Mouse (Mus musculus) Muller cell, postnatal 12 days (primary cell): ENCODE data around the gene Ppfia4.

ENCODE experiments used
- DNase-seq: peaks from one replicate; pipeline ENCODE4 v3.0.0-alpha.2; 2015; ENCODE audit errors: inconsistent ontology term

The Ppfia4 gene

DNA sequence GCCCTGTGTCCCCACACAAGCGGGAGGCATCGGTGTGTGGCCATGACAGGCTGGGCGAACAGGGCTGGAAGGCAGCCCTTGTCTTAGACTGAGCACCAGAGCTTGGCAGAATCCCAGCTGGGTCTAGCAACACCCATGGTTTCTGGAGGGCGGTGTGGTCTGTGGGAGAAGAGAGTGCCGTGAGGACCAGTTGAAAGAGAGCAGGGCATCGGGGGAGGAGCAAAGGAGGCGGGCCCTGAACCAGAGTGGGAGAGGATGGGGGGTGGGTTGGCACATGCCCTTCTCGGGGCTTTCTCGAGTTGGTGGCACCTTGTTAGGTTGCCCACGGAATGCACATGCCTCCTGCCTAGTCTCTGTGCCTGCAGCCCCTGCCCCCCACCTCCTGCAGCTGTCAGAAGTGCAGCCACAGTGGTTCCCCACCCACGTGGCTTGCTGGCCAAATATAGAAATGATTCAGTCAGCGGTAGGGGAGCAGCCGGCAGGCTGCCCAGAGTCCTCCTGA, at the start of gene Ppfia4:
Gene Ppfia4, minus strand, starts transcription at position 159 of the 502 bp plus-strand sequence.
- DNase-seq: peak; percentile 71

DNA sequence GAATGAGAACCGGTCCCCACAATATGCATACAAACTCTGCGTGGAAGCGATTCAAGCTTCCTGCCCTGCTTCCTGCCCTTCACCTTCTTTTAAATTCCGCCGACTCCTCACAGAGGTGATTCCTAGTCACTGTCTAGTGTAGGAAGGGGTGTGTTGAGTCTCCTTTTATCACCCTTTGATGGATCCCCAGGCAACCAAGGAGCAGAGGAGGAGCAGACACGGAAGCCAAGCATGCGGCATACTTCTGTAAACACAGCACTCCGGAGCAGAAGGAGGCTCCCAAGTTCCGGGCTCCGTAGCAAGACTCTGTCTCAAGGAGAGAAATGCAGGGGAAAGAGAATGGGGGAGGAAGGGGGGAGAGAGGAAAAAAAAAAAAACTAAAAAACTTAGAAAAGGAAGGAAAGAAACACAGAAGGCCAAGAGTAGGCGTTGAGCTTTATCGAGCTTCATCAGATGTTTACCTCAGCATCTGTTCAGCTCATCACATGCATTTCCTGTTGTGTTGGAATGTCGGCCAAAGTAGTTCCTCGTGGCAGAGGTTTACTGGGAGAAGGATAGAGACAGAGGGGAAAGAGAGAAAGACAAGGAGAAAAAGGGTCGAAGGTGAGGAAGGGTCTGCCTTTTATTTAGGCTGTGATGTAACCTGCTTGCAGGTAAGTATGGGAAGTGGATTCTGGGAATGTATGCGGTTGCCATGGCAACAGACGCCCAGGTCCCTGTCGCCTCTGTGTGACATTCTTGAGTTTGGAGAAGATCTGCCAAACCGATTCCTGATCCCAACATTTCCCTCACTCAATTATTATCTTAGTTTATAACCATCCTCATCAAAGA, 49.3 kb upstream of the Ppfia4 start:
- peak; percentile 24 for DNase-seq

DNA sequence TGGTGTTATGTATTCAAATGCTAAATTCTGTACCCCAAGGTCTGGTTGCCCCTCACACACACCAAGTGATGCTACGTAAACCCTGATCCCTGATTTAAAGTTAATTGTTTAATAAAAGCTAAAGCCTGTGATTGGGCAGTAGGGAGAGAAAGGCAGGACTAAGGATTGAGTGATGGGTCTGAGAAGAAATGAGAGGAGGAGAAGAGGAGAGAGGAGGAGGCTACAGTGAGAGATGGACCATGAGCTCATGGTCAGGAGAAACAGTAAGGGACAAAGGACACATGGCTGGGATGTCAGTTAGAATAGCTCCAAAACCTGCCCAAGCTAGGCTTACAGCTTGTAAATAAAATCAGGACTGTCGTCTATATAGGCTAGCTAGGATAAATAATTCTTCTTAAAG, 48.3 kb upstream of the Ppfia4 start:
- no peak for DNase-seq

DNA sequence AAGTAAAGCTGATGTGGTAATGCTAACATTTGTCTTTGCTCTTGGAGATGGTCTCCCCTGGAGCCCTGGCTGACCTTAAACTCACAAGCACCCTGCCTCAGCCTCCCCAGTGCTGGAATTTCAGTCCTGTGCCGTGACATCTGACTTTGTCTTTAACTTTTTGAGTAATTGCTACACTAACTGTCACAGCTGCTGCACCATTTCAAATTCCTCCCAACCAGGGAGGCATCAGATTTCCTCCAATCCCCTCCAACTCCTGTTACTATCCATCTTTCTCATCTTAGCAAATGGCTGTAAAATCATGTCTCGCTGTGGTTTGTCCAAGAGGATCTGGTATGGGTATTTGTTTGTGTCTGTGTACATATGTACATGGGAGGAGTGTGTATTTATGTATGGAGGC, 41.4 kb upstream of the Ppfia4 start:
- DNase-seq: no peak

- DNase-seq: peak; percentile 27
These were observed 36.1 kb upstream of the Ppfia4 start for GRCm38 (mm10) chr1:134368777-134369337.

- DNase-seq: no peak
These were observed 32.8 kb upstream of the Ppfia4 start for GRCm38 (mm10) chr1:134365491-134365890.

GRCm38 (mm10) chr1:134363194-134363593, 30.5 kb upstream of the Ppfia4 start:
- DNase-seq: no peak

- peak; percentile 98 for DNase-seq
These were observed 29.1 kb upstream of the Ppfia4 start, which contains the start of gene Tmem183a for GRCm38 (mm10) chr1:134361857-134362212. Gene Tmem183a, minus strand, starts transcription at chr1:134361979.

DNA sequence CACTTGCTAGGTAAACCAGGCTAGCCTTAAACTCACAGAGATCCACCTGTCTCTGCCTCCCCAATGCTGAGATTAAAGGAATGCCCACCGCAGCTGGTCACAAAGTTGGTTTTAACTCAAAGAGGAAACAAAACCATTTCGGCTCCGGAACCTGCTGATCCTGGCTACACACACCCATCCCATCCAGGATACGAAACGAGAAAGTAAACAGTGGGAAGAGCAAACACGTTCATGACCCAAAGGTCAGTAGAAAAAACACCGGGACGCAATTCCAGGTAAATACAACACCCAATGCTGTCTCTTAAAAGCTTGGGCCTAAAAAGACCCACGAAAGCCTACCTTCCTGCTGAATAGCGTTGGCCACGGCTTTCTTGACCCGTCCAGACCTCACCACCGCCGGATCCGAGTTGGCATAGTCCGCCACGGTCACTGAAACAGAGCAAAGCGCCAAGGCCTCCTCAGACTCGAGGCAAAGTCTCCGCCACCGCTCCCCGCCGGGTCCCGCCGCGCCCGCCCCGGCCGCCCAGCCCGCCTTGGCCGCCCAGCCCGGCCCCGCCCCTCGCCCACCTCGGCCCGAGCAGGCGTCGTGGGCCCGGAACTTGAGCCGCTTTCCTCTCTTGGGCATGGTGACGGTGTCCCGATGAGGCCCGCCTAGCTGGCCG, 28.6 kb upstream of the Ppfia4 start:
- no peak for DNase-seq

DNA sequence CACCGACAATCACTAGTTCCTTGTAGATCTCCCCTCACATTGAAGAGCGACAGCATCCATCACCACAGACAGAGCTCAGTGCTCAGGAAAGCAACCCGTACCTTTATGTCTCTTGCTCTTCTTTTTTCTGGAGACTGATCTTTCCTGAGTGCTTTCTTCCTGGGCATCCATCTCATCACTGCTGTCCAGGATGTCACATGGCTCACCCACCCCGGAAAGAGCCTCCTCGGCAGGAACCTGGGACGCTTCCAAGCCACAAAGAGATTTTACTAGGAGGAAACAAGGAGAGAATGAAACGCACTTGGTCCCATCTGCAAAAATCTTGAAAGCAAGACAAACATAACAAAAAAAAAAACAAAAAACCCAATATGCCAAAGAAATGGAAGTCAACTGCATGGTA, 27.9 kb upstream of the Ppfia4 start:
- DNase-seq: peak; percentile 7

- DNase-seq: no peak
These were observed 24.7 kb upstream of the Ppfia4 start for GRCm38 (mm10) chr1:134357461-134357860.

- DNase-seq: no peak
These were observed 20.6 kb upstream of the Ppfia4 start for GRCm38 (mm10) chr1:134353326-134353725.

DNA sequence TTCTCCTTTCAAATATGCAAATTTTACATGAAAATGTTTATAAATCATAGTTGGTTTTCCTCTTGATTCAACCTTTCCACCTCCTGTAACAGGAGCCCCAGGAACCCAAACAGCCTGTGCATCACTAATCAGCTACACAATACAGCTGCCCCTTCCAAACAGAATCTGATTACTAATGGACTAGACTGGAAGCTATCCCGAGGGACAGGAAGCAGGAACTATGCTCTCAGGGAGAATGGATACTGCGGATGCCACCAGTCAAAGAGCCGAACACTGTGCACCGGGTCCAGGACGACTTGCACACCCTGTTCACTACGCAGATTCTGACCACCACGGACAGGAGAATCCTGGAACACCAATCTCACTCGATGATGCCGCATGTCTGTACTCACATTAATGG, 15.1 kb upstream of the Ppfia4 start:
- no peak for DNase-seq

GRCm38 (mm10) chr1:134345075-134345474, 12.3 kb upstream of the Ppfia4 start:
- no peak for DNase-seq

- DNase-seq: peak; percentile 91
These were observed 11.6 kb upstream of the Ppfia4 start for GRCm38 (mm10) chr1:134344005-134344950.

GRCm38 (mm10) chr1:134343567-134343966, 10.8 kb upstream of the Ppfia4 start:
- no peak for DNase-seq

DNA sequence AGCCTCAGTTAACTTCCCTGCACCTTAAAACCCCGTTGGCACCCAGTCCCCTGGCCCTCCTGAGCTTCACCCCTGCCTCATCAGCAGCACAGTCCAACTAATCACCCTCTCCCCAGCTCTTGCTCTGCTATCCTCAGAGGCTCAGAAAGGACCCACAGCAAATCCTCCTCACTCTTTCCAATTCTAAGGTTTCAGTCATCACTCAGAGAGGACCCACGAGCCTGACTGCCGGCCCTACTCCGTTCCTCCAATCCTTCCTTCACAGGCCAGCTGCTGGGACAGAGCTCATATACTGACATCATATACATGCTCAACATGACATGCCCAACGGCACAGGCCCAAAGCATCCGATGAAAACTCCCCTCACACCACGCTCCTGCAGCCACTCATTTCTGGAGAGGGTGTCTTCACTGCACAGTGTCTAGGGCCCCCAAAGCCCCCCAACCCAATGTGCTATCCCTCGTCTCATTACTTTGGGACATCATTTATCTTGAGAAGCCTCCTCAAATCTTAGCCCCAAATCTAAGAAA, 10.1 kb upstream of the Ppfia4 start:
- no peak for DNase-seq

- DNase-seq: no peak
These were observed 9.5 kb upstream of the Ppfia4 start for GRCm38 (mm10) chr1:134342278-134342664.

DNA sequence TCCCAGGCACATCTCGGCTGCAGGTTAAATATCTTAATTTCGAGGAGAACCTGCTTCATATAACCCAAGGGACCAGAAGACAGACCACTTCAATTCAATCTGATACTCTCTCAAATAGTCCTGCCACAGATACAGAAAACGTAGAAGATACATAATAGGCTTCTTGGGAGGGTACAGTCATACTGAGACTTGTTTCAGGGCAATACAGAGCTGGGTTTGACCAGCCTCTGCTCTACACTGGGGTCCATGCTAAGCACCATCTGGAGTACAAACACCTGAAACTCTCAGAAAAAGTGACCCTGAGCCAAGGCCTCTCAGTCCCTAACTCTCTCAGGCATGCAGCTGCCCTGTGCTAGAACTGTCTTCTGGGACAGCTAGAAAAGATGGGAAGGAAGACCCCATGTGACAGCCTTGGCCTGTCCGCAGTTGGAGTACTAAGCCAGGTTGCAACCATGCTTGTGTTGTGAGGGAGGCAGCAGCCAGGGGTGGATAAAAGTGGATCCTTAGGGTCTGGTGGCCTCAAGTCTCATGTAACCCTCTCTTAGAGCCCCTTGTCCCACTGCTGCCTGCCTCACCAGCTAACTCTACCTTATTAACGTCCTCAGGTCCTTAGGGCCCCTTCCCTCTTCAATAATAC, 9.0 kb upstream of the Ppfia4 start:
- DNase-seq: no peak

GRCm38 (mm10) chr1:134339757-134340619, 7.3 kb upstream of the Ppfia4 start:
- DNase-seq: no peak
